Mouse (Mus musculus): ENCODE results near the gene Ushbp1.

- TF ChIP-seq TCF12 (IDR thresholded peaks at IDR 0.05; ENCODE audit: low read depth, low read length) (no peak), CTCF (conservative IDR thresholded peaks at IDR 0.05 in 1 of 2, IDR thresholded peaks at IDR 0.05 in 1 of 2; ENCODE audit: low read depth in 2 of 2, low read length in 2 of 2) (no peak), ZNF384 (IDR thresholded peaks at IDR 0.05; ENCODE audit: low read depth, low read length) (no peak), USF2 (conservative IDR thresholded peaks at IDR 0.05; ENCODE audit: low read depth, low read length) (no peak), POLR2A (IDR thresholded peaks at IDR 0.05; ENCODE audit: low read depth, low read length) (no peak), EP300 (IDR thresholded peaks at IDR 0.05; ENCODE audit: low read length) (no peak)
Measured at GRCm38 (mm10) chr8:71404011-71404410, 8.4 kb upstream of the Ushbp1 start.

All from CH12.LX (cell line).